Mouse (Mus musculus) layer of hippocampus, adult 9-10 months (tissue): Measurements from ENCODE around the gene Nop10.
"Not testable (repeated sequence)": the region's sequence is repeated elsewhere in the genome, so short reads cannot be mapped to it uniquely, and the experiment has no call there.

Experiments
- DNase-seq: peaks from one replicate; pipeline ENCODE4 v3.0.0; 2022; ENCODE audit warnings: low spot score

The Nop10 gene

DNA sequence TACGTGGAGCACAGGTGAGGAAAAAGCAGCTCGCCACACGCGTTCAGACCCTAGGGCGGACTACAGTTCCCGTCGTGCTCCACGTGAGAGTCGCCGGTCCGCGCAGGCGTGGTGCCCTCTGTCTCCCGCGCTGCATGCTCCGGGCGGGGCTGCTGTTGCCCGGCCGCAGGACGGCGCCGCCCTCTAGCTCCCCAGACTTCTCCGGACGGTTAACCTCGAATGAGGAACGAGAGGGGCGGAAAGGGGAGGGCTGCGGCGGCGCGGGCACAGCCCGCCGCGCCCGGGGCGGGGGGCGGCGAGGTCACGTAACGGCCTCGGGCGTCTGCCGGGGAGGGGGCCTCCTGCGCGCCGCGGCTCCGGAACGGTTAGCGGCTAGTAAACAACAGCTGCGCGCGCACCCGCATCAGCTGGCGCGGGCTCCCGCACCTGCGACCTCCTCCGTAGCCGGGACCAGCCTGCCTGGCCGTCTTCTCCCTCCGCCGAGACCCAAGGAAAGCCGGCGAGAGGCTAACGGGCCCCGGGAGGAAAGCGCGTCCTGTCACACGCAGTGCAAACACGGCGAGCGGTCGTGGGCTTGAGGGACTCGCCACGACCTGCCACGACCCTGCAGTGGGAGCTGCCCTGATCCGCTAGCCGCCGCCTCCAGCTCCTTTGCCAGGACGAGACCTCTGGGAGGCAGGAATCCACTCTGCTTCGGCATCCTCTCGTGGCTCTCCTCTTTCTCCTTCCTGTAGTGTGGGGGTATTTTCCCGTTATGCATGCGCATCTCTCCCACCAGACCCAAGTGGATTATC, 3.9 kb downstream of the Nop10 start, which contains the start of gene Slc12a6:
TSS of gene Slc12a6 (plus strand) at position 378 of the 794 bp plus-strand sequence.
- peak; percentile 67 for DNase-seq

GRCm38 (mm10) chr2:112266242-112266592, 4.5 kb downstream of the Nop10 start, which contains the start of gene Gm21985:
TSS of gene Gm21985 (plus strand) at chr2:112266314.
- DNase-seq = peak; percentile 16

- DNase-seq = no peak
These were observed 5.1 kb downstream of the Nop10 start for GRCm38 (mm10) chr2:112266780-112267179.

GRCm38 (mm10) chr2:112267547-112268269, 6.0 kb downstream of the Nop10 start:
- DNase-seq = no peak

- DNase-seq = no peak
These were observed 8.3 kb downstream of the Nop10 start for GRCm38 (mm10) chr2:112270011-112270410.

DNA sequence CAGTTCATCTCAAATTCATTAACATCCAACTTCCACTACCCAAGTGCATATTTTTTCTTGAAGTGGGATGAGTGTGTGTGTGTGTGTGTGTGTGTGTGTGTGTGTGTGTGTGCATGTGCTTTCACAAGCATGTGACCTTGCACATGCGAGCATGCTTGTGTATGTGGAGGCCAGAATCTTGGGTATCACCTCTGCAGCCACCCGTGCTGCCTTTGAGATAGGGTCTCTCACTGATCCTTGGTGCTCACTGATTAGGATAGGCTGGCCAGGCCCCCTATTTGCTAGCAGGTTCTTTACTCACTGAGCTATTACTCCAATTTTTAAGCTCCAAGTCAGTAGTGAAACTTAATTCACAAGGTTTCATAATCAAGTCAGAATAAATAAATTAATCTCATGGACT, 11.2 kb downstream of the Nop10 start:
- no peak for DNase-seq

GRCm38 (mm10) chr2:112273474-112273873, 11.7 kb downstream of the Nop10 start:
- DNase-seq = no peak

DNA sequence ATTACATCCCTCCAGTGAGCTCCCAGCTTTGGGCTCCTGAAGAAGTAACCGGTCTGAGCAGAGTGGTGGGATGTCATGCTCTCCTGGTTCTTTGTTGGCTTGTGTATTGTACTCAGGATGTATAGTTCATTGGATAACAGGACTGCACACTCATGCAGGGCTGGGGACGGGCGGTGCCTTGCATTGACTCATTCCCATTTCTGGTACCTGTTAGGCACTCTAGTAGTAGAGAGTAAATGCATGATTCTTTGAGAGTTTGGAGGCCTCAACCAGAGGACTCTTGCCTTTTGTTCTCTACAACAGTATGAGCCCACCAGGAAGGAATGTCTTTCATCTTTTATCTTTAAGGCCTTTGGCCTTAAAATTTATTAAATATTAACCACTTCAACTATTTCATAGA, 15.1 kb downstream of the Nop10 start:
- no peak for DNase-seq

DNA sequence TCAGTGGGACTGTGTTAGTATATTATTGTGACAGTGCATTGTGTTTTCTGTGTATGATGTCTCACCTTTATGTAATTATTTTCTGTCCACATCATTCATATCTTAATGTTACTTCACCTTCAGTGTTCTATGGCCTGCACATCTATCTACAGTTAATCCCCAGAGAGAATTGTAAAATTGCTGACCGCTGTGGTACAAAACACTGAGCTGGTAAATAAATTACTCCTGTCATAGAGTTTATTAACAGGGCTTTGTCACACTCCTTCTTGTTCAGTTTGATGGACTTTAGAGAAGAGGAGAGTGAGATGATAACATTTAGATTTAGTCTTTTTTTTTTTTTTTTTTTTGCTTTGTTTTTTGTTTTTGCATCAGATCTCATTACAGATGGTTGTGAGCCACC, 21.1 kb downstream of the Nop10 start:
- DNase-seq = no peak

GRCm38 (mm10) chr2:112284363-112285030, 22.8 kb downstream of the Nop10 start:
- no peak for DNase-seq

DNA sequence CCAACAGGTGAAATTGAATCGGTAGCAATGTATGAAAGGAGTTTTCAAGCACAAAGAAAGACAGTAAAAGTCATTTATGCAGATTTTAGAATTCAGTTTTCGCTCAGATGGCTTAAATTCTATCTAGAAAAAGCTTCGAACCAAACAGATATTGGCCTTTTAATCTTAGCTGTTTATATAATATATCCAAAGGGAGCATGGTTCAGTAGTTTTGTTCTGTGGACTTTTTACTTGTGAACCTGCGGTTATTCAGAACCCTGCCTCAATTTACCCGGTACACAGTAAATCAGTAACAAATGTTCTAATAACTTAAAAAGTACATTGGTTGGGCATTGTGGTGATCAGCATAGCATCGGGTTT, 23.3 kb downstream of the Nop10 start:
- DNase-seq = no peak

GRCm38 (mm10) chr2:112286062-112286461, 24.3 kb downstream of the Nop10 start:
- DNase-seq = not testable (repeated sequence)

- DNase-seq = no peak
These were observed 25.3 kb downstream of the Nop10 start for GRCm38 (mm10) chr2:112287059-112287458.

DNA sequence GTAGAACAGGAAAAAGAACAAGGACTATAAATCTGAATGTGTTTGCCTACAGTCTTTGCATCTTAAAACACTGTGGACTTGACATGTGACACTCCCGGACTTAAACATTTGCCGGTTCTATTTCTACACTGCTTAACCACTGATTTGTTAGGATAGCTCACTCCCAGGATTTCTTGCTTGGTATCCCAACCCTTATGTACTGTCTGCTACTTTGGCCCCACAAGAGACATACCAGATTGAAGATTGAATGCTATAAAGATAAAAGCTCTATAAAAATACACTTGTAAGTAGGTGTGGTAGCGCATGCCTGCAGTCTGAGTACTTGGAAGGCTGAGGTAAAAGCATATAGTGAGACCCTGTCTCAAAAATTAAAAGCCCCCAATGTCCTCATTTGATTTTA, 27.8 kb downstream of the Nop10 start:
- no peak for DNase-seq

DNA sequence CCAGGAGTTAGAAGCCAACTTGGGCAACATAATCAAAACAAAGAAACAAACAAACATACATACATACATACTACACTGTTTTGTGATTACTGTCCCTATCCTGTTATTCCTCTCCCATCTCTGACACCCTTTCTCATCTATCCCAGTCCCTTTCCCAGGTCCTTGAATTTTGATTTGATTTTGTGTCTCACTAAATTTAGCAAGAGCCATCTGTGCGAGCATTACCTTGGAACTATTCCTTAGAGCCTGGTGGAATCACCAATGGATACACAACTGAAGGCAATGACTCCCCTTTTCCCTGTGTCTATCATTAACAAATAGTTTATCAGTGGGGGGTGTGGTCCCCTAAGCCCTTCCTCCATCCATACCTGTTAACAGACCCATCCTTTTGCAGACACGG, 31.1 kb downstream of the Nop10 start:
- DNase-seq = no peak

DNA sequence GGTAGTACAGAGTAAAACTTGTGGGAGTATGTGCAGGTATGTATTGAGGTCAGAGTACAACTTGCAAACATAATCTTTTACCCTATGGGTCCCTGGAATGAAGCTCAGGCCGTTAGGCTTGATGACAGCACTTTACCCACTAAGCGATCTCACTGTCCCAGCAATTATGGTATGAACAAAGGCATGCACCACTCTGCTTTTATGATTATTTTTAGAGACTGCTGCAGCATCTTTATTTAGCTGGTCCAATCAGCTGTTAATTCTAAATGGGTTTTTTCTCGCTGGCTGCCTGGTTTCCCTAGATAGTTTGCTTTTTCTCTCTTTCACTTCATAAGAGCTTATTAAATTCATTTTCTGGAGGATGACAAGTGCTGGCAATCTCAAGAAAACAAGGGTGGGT, 34.5 kb downstream of the Nop10 start:
- DNase-seq = no peak

GRCm38 (mm10) chr2:112298221-112298620, 36.5 kb downstream of the Nop10 start:
- no peak for DNase-seq

GRCm38 (mm10) chr2:112308671-112309070, 46.9 kb downstream of the Nop10 start:
- DNase-seq = peak; percentile 31

- DNase-seq = no peak
These were observed 47.5 kb downstream of the Nop10 start for GRCm38 (mm10) chr2:112309161-112309600.
